In the genomic region with DNA sequence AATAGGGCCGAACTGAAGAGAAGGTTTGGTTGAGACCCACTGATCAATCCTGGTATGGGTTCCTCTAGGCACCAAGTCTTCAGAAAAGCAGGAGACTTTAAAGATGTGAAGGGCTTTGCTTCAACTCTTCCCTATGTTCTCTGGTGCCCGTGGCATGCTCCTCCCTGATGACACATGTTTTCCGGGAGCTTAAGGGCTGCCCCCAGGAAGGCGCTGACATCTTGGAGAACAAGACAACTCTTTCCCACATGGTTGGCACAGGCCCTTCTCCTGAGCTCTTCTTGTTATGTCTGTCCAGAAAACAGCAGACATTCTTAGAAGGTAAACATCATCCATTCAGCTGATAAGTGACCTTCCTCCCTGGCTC, we compare ENCODE assay signal across 9 mouse cellular contexts. TPM values are rescaled to one million over a fixed set of nuclear protein-coding genes. Genes with fewer than 3 reads are reported as not detected.
DNase-seq lines count a peak whose midpoint lies in the region; ATAC-seq and TF ChIP-seq lines count a peak whose summit lies in the region.
"Had no signal": no experiment of that assay in that cellular context is flagged by ENCODE, and none has a peak within 500 bp of the region (broad histone marks: within the 10 kb centered on the region; RNA-seq: fewer than 3 reads in every experiment).

No protein-coding gene starts in this region.

- H3K4me2 ChIP-seq in liver, embryonic 12.5 days, result peak overlapping the region; percentile 85
- peak overlapping the region; percentile 70 for H3K4me2 ChIP-seq in stomach, embryonic 15.5 days

- H3K9ac ChIP-seq in liver, embryonic 12.5 days, result peak overlapping the region; percentile 66
- peak overlapping the region; percentile 3; the same call in 1 of the 2 replicates for H3K9ac ChIP-seq in stomach, embryonic 15.5 days

- H3K36me3 ChIP-seq in spleen, adult 2 months (ENCODE audit: control insufficient read depth, insufficient read depth, low read length), result no peaks in the 10 kb centered on the region
- no peaks in the 10 kb centered on the region for H3K36me3 ChIP-seq in liver, embryonic 12.5 days
- H3K36me3 ChIP-seq in stomach, embryonic 15.5 days, result no peaks in the 10 kb centered on the region

- H3K27me3 ChIP-seq in spleen, adult 2 months (ENCODE audit: control insufficient read depth, insufficient read depth, low read length), result no peaks in the 10 kb centered on the region
- H3K27me3 ChIP-seq in liver, embryonic 12.5 days (replicated peaks), result 0 out of 2 replicates have a peak, but pooled peaks cover 5% of the 10 kb centered on the region
- no peaks in the 10 kb centered on the region for H3K27me3 ChIP-seq in stomach, embryonic 15.5 days (replicated peaks)

- peak; percentile 22; the same call in 1 of the 2 replicates for ATAC-seq in liver, embryonic 12.5 days
- no peak for ATAC-seq in stomach, embryonic 15.5 days (ENCODE audit: insufficient read depth, low FRiP score, low read depth)

- WGBS in spleen, adult 2 months, result 59% methylated on average over 4 of the region's 4 CpGs
- WGBS in liver, embryonic 12.5 days (ENCODE audit: insufficient replicate concordance), result 37% methylated on average over 4 of the region's 4 CpGs
- 55% methylated on average over 4 of the region's 4 CpGs for WGBS in stomach, embryonic 15.5 days

- DNase-seq in gastrocnemius, adult 2 months, result no peak
- DNase-seq in gastrocnemius, postnatal 14 days, result no peak
- DNase-seq in spleen, adult 2 months (ENCODE audit: low read depth in 1 of 2, low spot score in 2 of 2), result no peak
- DNase-seq in spleen, adult 12 weeks (ENCODE audit: low spot score), result no peak
- no peak for DNase-seq in gastrocnemius, adult 18-20 months (ENCODE audit: low spot score)
- DNase-seq in cerebellum, adult 8-10 months, result no peak

- intact Hi-C loops in gastrocnemius, adult 2 months (cut with DNase I), result no loop called here
- intact Hi-C loops in gastrocnemius, postnatal 14 days (cut with DNase I; ENCODE audit: low total_unique reads), result no loop called here

- H3K4me1 ChIP-seq in spleen, adult 2 months (ENCODE audit: control insufficient read depth, insufficient read depth, insufficient read length), result no peaks in the 10 kb centered on the region
- H3K4me1 ChIP-seq in liver, embryonic 12.5 days, result peaks cover 18% of the 10 kb centered on the region
- H3K4me1 ChIP-seq in stomach, embryonic 15.5 days, result peaks cover 6% of the 10 kb centered on the region

- H3K27ac ChIP-seq in gastrocnemius, adult 2 months, result no peak overlapping the region
- H3K27ac ChIP-seq in spleen, adult 2 months (ENCODE audit: insufficient read depth, low read length), result no peak overlapping the region
- no peak overlapping the region for H3K27ac ChIP-seq in liver, embryonic 12.5 days
- peak overlapping the region; percentile 69; the same call in 1 of the 2 replicates for H3K27ac ChIP-seq in stomach, embryonic 15.5 days

- no peak for TF ChIP-seq POLR2A in spleen, adult 2 months (IDR thresholded peaks at IDR 0.05; ENCODE audit: low read depth, low read length)

- TF ChIP-seq CTCF in gastrocnemius, adult 2 months (IDR thresholded peaks at IDR 0.05), result no peak
- TF ChIP-seq CTCF in spleen, adult 2 months (IDR thresholded peaks at IDR 0.05; ENCODE audit: extremely low read depth, insufficient read depth, insufficient read length, insufficient replicate concordance), result no peak

- peak overlapping the region; percentile 65 for H3K4me3 ChIP-seq in gastrocnemius, adult 2 months
- peak overlapping the region; percentile 56; the same call in 1 of the 2 replicates for H3K4me3 ChIP-seq in spleen, adult 2 months (ENCODE audit: extremely low read depth, insufficient read depth, insufficient read length)
- H3K4me3 ChIP-seq in liver, embryonic 12.5 days, result peak overlapping the region; percentile 56
- H3K4me3 ChIP-seq in stomach, embryonic 15.5 days (replicated peaks), result peak overlapping the region; percentile 39

- no peaks in the 10 kb centered on the region for H3K9me3 ChIP-seq in liver, embryonic 12.5 days (replicated peaks)
- no peaks in the 10 kb centered on the region for H3K9me3 ChIP-seq in stomach, embryonic 15.5 days

RNA-seq across cellular contexts. Expression of a gene that starts 0.5 kb away (rescaled TPM):
- under 1 TPM; 0.20 to 0.36 TPM for total RNA-seq in gastrocnemius, adult 2 months (2021)
- total RNA-seq in gastrocnemius, postnatal 14 days (2021), result under 1 TPM; 0.35 to 0.60 TPM
- 40.1 and 41.1 TPM in 2 replicates for polyA plus RNA-seq in spleen, adult 2 months (2012; rRNA removed)
- 13.1 and 13.2 TPM in 2 replicates for polyA plus RNA-seq in liver, embryonic 12.5 days (2016; fragmentation: Nextera tagmentation; extraction: Ambion mirVana)
- 6.3 and 6.4 TPM in 2 replicates for polyA plus RNA-seq in stomach, embryonic 15.5 days (2015; fragmentation: Nextera tagmentation; extraction: Ambion mirVana)
- under 1 TPM; 0.14 to 0.53 TPM for total RNA-seq in gastrocnemius, adult 18-20 months (2021)

RNA-seq across cellular contexts. Expression of a gene that starts 31.2 kb away (rescaled TPM):
- total RNA-seq in gastrocnemius, adult 2 months (2021), result not detected
- total RNA-seq in gastrocnemius, postnatal 14 days (2021), result not detected
- 2.0 and 2.2 TPM in 2 replicates for polyA plus RNA-seq in spleen, adult 2 months (2012; rRNA removed)
- polyA plus RNA-seq in liver, embryonic 12.5 days (2016; fragmentation: Nextera tagmentation; extraction: Ambion mirVana), result 0.54 and 1.0 TPM in 2 replicates
- 4.7 and 7.3 TPM in 2 replicates for polyA plus RNA-seq in stomach, embryonic 15.5 days (2015; fragmentation: Nextera tagmentation; extraction: Ambion mirVana)
- not detected for total RNA-seq in gastrocnemius, adult 18-20 months (2021)
- total RNA-seq: layer of hippocampus, postnatal 25 days had no signal
